Mouse (Mus musculus): ENCODE results near the gene Adgrd1.
"Not testable (repeated sequence)": the region's sequence is repeated elsewhere in the genome, so short reads cannot be mapped to it uniquely, and the experiment has no call there.

Adgrd1 gene

GRCm38 (mm10) chr5:129094236-129094635 is 2.3 kb upstream of the Adgrd1 start:
- no peak for DNase-seq

DNA sequence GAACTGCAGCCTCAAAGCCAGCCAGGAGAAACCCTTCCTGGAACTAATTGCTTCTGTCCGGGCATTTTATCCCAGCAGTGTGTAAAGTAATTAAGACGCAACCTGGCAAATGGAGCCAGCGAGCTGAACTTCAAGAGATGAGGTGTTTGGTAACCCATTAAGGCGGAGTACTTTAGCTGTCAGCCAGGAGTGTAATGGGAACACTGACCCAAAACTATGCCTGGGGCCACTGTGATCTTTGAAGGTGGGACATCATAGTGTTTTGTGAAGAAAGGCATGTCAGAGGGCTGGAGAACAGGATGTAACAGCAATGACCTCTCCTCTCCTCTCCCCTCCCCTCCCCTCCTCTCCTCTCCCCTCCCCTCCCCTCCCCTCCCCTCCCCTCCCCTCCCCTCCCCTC is 7.5 kb downstream of the Adgrd1 start:
- DNase-seq = no peak

DNA sequence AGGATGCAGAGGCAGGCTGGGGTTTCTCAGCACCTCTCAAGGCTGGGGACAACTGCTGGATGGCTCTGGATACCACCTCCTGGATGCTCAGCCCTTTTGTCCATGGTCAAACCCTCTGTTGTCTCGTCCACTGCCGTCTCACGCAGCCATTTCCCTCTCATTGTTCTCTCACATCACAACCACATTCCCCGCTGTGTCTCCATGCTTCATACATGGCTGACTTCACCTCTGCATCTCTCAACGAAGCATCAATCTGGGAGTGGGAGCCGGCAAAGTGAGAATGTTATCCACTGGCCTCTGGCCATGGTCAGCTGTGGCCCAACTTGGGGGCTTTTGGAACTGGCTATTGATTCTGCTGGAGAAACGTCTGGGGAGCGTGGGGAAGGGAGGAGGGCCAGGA is 15.2 kb downstream of the Adgrd1 start:
- DNase-seq = no peak

GRCm38 (mm10) chr5:129113741-129114476 is 17.4 kb downstream of the Adgrd1 start:
- no peak for DNase-seq

GRCm38 (mm10) chr5:129116299-129116698 is 19.7 kb downstream of the Adgrd1 start:
- DNase-seq = no peak

- no peak for DNase-seq
Observed at GRCm38 (mm10) chr5:129117593-129118113, 21.1 kb downstream of the Adgrd1 start.

DNA sequence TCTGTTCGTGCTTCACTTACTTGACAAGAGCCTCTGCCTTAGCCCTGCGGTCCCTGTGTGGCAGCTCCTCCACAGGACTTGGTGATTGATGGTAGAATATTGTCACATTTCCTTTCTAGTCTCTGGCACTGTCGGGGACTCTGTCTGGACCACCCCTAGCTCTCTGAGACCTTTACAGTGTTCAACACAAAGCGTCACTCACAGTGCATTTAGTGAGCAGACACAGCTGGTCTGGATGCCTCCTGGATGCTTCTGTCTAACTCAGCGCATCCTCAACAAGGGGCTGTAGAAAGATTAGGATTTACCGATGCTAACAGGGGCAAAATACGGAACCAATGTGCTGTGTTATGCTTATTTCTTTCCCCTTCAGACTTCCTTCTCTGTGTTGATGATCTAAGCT is 22.0 kb downstream of the Adgrd1 start:
- DNase-seq = no peak

DNA sequence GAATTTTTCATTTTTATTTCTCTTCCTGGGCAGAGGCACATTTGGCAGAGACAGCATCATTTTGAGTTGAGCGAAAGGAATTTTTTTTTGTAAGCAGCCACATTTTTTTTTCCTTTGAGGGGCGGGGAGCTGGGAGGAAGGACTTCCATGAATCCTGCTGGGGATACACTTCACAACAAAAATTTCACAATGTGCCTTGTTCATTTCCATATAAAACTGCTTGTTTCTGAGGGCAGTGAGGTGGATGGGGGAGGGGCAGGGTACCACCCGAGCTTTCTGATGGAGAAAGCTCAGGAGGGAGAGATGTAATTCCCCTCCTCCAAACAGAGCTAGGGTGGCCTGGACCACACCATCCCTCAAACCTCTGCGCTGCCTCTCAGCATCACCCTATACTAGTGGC is 22.6 kb downstream of the Adgrd1 start:
- DNase-seq = no peak

- DNase-seq = no peak
Observed at GRCm38 (mm10) chr5:129121654-129122285, 25.2 kb downstream of the Adgrd1 start.

- DNase-seq = no peak
Observed at GRCm38 (mm10) chr5:129122491-129122890, 25.9 kb downstream of the Adgrd1 start.

DNA sequence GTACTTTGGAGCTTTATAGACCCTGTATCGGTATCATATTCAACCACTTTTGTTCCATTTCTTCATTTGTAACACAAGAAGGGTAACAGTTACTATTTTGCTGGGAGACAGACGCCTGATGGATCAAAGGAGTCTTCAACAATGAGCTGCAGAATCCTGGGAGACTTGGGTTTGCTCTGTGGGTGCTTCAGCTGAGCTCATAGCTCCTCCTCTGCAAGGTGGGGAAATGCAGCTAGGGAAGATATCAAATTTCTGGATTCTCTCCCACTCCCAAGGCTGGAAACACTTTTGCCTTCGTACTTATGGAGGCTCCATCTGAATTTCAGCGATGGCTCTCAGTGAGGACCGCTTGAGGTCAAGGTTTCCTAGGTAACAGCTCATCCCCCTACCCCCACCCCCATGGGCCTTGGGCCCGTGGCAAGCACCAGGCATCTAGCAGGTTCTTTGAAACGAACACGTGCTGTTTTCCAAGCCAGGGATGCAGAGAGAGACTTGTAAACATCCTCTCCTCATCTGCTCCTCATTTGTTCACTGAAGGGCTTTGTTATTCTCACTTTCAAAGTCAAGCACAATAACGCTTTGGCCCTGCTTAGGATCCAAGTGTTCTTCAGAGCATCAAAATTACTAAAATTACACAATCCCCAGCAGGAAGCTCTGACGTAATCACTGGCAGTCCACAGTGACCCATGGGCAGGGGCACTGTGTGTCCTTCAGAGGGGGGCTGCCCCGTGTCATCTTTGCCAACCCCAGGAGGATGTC is 27.7 kb downstream of the Adgrd1 start:
- DNase-seq = no peak

- not testable (repeated sequence) for DNase-seq
Observed at GRCm38 (mm10) chr5:129128310-129128709, 31.8 kb downstream of the Adgrd1 start.

GRCm38 (mm10) chr5:129130301-129130700 is 33.8 kb downstream of the Adgrd1 start:
- no peak for DNase-seq

DNA sequence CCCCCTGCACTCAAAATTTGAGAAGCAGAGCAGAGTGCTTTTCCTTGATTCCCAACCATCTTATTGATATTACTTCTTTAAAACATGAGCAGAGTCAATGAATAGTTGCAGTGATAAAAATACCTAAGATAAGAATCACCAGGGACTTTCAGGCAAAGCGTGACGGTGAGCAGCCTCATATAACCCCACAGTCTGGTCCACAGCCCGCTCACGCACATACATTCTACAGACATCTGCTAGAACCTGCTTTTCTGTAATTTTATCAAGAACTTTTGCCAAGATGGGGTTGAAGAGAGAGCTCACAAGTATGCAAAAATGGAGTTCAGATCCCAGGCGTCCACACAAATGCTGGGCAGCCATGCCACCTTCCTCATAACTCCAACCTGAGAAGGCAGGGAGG is 40.9 kb downstream of the Adgrd1 start:
- no peak for DNase-seq

DNA sequence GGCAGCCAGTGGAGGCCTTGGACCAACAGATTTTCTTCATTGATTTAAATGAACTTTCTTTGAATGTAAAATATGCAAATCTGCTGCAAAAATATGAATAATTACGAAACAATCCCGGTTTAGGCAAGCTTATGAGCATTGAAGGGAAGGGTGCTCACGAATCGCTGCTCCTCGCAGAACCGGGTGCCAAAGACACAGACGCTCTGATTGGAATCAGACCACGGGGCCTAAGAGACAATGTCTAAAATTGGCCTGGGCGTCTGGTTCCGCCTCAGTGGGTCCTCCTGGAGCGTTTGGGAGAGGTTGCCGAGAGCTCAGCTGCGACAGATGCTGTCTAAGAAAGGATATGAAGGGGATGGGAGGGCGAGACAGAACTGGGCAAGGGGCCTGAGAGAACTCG is 42.0 kb downstream of the Adgrd1 start:
- DNase-seq = peak; percentile 43

- no peak for DNase-seq
Observed at GRCm38 (mm10) chr5:129142801-129143200, 46.3 kb downstream of the Adgrd1 start.

DNA sequence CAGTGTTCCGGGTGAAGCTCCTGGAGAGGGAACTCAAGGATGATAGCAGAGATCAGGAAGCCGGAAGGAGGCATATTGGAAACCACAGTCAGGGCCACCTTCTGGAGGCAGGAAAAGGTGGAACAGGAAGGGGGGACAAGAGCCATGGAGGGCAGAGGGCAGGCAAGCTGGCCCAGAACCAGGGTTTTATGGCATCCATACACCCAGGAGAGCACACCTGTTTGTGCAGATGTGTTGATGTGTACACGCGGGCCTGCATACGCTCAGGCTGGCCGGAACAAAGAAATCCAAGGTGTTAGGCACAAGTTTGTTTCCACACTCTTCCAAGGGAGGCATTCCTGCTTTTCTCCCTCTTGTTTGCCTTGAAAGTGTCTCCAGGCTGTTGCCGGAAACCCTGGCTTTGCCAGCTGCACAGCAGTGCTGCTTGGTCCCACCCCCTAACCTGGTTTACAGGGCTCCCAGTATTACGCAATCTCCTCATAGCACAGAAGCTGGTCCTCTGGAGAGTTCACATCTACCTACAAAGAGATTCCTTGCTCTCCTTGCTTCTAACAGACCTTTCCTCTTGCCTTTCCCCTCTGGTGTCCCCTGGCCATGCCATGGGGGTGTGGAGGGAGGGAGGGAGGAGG is 48.9 kb downstream of the Adgrd1 start:
- no peak for DNase-seq

- no peak for DNase-seq
Observed at GRCm38 (mm10) chr5:129146892-129147509, 50.5 kb downstream of the Adgrd1 start.

- no peak for DNase-seq
Observed at GRCm38 (mm10) chr5:129148485-129148884, 51.9 kb downstream of the Adgrd1 start.

- no peak for DNase-seq
Observed at GRCm38 (mm10) chr5:129155023-129155901, 58.7 kb downstream of the Adgrd1 start.

DNA sequence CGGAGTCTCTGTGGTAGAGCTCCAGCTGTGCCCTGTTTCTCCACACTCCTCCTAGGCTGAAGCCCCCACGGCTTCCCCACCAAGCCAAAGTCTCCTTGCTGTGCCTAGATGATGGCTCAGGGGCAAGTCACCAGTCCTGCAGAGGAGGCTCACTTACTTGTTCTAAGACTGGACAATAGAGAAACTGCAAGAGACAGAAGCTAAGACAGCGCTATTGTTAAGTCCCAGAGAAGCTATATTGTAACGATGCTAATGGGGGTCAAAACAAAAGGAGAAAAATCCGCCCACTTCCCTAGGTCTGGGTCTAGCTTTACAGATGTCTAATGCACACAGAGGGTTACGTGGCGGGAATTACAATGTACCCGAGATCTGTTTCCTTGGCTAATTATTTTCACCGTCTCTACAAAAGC is 59.4 kb downstream of the Adgrd1 start:
- DNase-seq = no peak

All from right cerebral cortex, postnatal 4 days (tissue).